Mouse (Mus musculus): ENCODE data around the gene Arhgap11a. TPM values are rescaled to one million over a fixed set of nuclear protein-coding genes. Genes with fewer than 3 reads are reported as not detected.
A peak's percentile ranks its signal among the peaks of the same experiment; 100 is the strongest.

The Arhgap11a gene
- polyA plus RNA-seq, 1 experiment from 2014 or later, result 25.7 TPM

- 87% methylated on average over 3 of the region's 3 CpGs for WGBS
- no peaks in the 10 kb centered on the region for H3K4me1 ChIP-seq
- H3K27me3 ChIP-seq (ENCODE audit: insufficient read depth, poor library complexity, severe bottlenecking), result no peaks in the 10 kb centered on the region
- no peak overlapping the region for H3K4me3 ChIP-seq
- DNase-seq (ENCODE audit: low spot score), result no peak
- no peak overlapping the region for H3K27ac ChIP-seq
- no peaks in the 10 kb centered on the region for H3K9me3 ChIP-seq
- peaks cover 74% of the 10 kb centered on the region for H3K36me3 ChIP-seq
These were observed 13.2 kb downstream of the Arhgap11a start for GRCm38 (mm10) chr2:113835219-113835618.

GRCm38 (mm10) chr2:113828943-113829882, 19.2 kb downstream of the Arhgap11a start, which contains the start of gene Scg5:
Gene Scg5 (minus strand): TSS chr2:113829121.
- no peaks in the 10 kb centered on the region for H3K27me3 ChIP-seq (ENCODE audit: insufficient read depth, poor library complexity, severe bottlenecking)
- peaks cover 10% of the 10 kb centered on the region; the same call in 1 of the 2 replicates for H3K4me1 ChIP-seq
- peaks cover 28% of the 10 kb centered on the region for H3K36me3 ChIP-seq
- WGBS, result 12% methylated on average over 23 of the region's 23 CpGs
- peak; percentile 92 for DNase-seq (ENCODE audit: low spot score)
- H3K27ac ChIP-seq, result peak within 1 kb of the TSS; percentile 47; the same call in 1 of the 2 replicates
- peak within 1 kb of the TSS; percentile 56 for H3K4me3 ChIP-seq
- H3K9me3 ChIP-seq, result no peaks in the 10 kb centered on the region

- Histone ChIP-seq H3K36me3 (peaks cover 19% of the 10 kb centered on the region), H3K9me3 (no peaks in the 10 kb centered on the region), H3K27ac (peak overlapping the region; percentile 47; the same call in 1 of the 2 replicates), H3K4me1 (peaks cover 10% of the 10 kb centered on the region; the same call in 1 of the 2 replicates), H3K4me3 (peak overlapping the region; percentile 56), H3K27me3 (ENCODE audit: insufficient read depth, poor library complexity, severe bottlenecking) (no peaks in the 10 kb centered on the region)
- DNase-seq (ENCODE audit: low spot score), result no peak
- 26% methylated on average over 17 of the region's 17 CpGs for WGBS
These were observed 20.1 kb downstream of the Arhgap11a start for GRCm38 (mm10) chr2:113828086-113828942.

GRCm38 (mm10) chr2:113823909-113824308, 24.6 kb downstream of the Arhgap11a start:
- Histone ChIP-seq H3K9me3 (no peaks in the 10 kb centered on the region), H3K4me1 (peaks cover 5% of the 10 kb centered on the region; the same call in 1 of the 2 replicates), H3K27me3 (ENCODE audit: insufficient read depth, poor library complexity, severe bottlenecking) (no peaks in the 10 kb centered on the region), H3K27ac (no peak overlapping the region), H3K36me3 (no peaks in the 10 kb centered on the region), H3K4me3 (no peak overlapping the region)
- DNase-seq (ENCODE audit: low spot score), result no peak
- 0% methylated on average over 2 of the region's 2 CpGs for WGBS

- 91% methylated on average over 8 of the region's 8 CpGs for WGBS
- Histone ChIP-seq H3K4me3 (no peak overlapping the region), H3K36me3 (no peaks in the 10 kb centered on the region), H3K27ac (no peak overlapping the region), H3K4me1 (no peaks in the 10 kb centered on the region), H3K27me3 (ENCODE audit: insufficient read depth, poor library complexity, severe bottlenecking) (no peaks in the 10 kb centered on the region), H3K9me3 (no peaks in the 10 kb centered on the region)
- DNase-seq (ENCODE audit: low spot score), result no peak
These were observed 26.1 kb downstream of the Arhgap11a start for GRCm38 (mm10) chr2:113822367-113822766.

- no peaks in the 10 kb centered on the region for H3K9me3 ChIP-seq
- no peak overlapping the region for H3K4me3 ChIP-seq
- WGBS, result 79% methylated on average over 12 of the region's 12 CpGs
- no peaks in the 10 kb centered on the region for H3K27me3 ChIP-seq (ENCODE audit: insufficient read depth, poor library complexity, severe bottlenecking)
- no peak overlapping the region for H3K27ac ChIP-seq
- H3K4me1 ChIP-seq, result no peaks in the 10 kb centered on the region
- no peaks in the 10 kb centered on the region for H3K36me3 ChIP-seq
- no peak for DNase-seq (ENCODE audit: low spot score)
These were observed 27.2 kb downstream of the Arhgap11a start for GRCm38 (mm10) chr2:113821176-113821734.

GRCm38 (mm10) chr2:113820117-113820516, 28.3 kb downstream of the Arhgap11a start:
- WGBS, result 91% methylated on average over 15 of the region's 15 CpGs
- Histone ChIP-seq H3K9me3 (no peaks in the 10 kb centered on the region), H3K4me3 (no peak overlapping the region), H3K4me1 (no peaks in the 10 kb centered on the region), H3K36me3 (no peaks in the 10 kb centered on the region), H3K27me3 (ENCODE audit: insufficient read depth, poor library complexity, severe bottlenecking) (no peaks in the 10 kb centered on the region), H3K27ac (no peak overlapping the region)
- DNase-seq (ENCODE audit: low spot score), result no peak

GRCm38 (mm10) chr2:113817681-113818606, 30.5 kb downstream of the Arhgap11a start:
- no peak for DNase-seq (ENCODE audit: low spot score)
- Histone ChIP-seq H3K27me3 (ENCODE audit: insufficient read depth, poor library complexity, severe bottlenecking) (no peaks in the 10 kb centered on the region), H3K4me3 (no peak overlapping the region), H3K27ac (no peak overlapping the region), H3K4me1 (no peaks in the 10 kb centered on the region), H3K9me3 (no peaks in the 10 kb centered on the region), H3K36me3 (no peaks in the 10 kb centered on the region)
- WGBS, result 78% methylated on average over 14 of the region's 14 CpGs

GRCm38 (mm10) chr2:113807640-113808039, 40.8 kb downstream of the Arhgap11a start:
- 25% methylated on average over 9 of the region's 9 CpGs for WGBS
- H3K27ac ChIP-seq, result no peak overlapping the region
- no peaks in the 10 kb centered on the region for H3K9me3 ChIP-seq
- H3K4me1 ChIP-seq, result 0 out of 2 replicates have a peak, but pooled peaks cover 5% of the 10 kb centered on the region
- no peaks in the 10 kb centered on the region for H3K36me3 ChIP-seq
- H3K27me3 ChIP-seq (ENCODE audit: insufficient read depth, poor library complexity, severe bottlenecking), result 0 out of 2 replicates have a peak, but pooled peaks cover 4% of the 10 kb centered on the region
- no peak overlapping the region for H3K4me3 ChIP-seq
- no peak for DNase-seq (ENCODE audit: low spot score)

- 0 out of 2 replicates have a peak, but pooled peaks cover 5% of the 10 kb centered on the region for H3K4me1 ChIP-seq
- no peaks in the 10 kb centered on the region for H3K9me3 ChIP-seq
- H3K4me3 ChIP-seq, result no peak overlapping the region
- 46% methylated on average over 10 of the region's 10 CpGs for WGBS
- 0 out of 2 replicates have a peak, but pooled peaks cover 4% of the 10 kb centered on the region for H3K27me3 ChIP-seq (ENCODE audit: insufficient read depth, poor library complexity, severe bottlenecking)
- DNase-seq (ENCODE audit: low spot score), result no peak
- H3K27ac ChIP-seq, result no peak overlapping the region
- no peaks in the 10 kb centered on the region for H3K36me3 ChIP-seq
These were observed 41.4 kb downstream of the Arhgap11a start for GRCm38 (mm10) chr2:113806851-113807577.

GRCm38 (mm10) chr2:113805765-113806164, 42.7 kb downstream of the Arhgap11a start:
- H3K27me3 ChIP-seq (ENCODE audit: insufficient read depth, poor library complexity, severe bottlenecking), result 0 out of 2 replicates have a peak, but pooled peaks cover 4% of the 10 kb centered on the region
- H3K4me1 ChIP-seq, result 0 out of 2 replicates have a peak, but pooled peaks cover 5% of the 10 kb centered on the region
- DNase-seq (ENCODE audit: low spot score), result no peak
- no peaks in the 10 kb centered on the region for H3K9me3 ChIP-seq
- H3K36me3 ChIP-seq, result no peaks in the 10 kb centered on the region
- 80% methylated on average over 4 of the region's 4 CpGs for WGBS
- H3K4me3 ChIP-seq, result no peak overlapping the region
- H3K27ac ChIP-seq, result no peak overlapping the region
